Mouse (Mus musculus): Measurements from ENCODE around the gene Pla2g16.

- TF ChIP-seq CTCF (IDR thresholded peaks at IDR 0.05; ENCODE audit: borderline replicate concordance, control insufficient read depth, extremely low read depth, insufficient read depth, low read length, poor library complexity) (no peak), POLR2A (IDR thresholded peaks at IDR 0.05; ENCODE audit: control insufficient read depth, extremely low read depth, insufficient read depth, low read length, poor library complexity) (no peak)
Observed at GRCm38 (mm10) chr19:7557328-7557822, at the start of gene Pla2g16.

All from thymus, adult 2 months (tissue).